Mouse (Mus musculus) testis, adult 2 months (tissue): ENCODE data around the gene Rnf5. TPM values are rescaled to one million over a fixed set of nuclear protein-coding genes. Genes with fewer than 3 reads are reported as not detected.

Experiments
- H3K27ac ChIP-seq: fragments of 200-500 bp; 2 replicates; pipeline ENCODE4 v1.5.1; 2012; ENCODE audit warnings: low read depth, low read length; ENCODE audit not compliant: control insufficient read depth, insufficient read depth
- H3K27me3 ChIP-seq: fragments of 200-500 bp; 2 replicates; pipeline ENCODE4 v1.6.1; 2012; ENCODE audit warnings: mild to moderate bottlenecking, low read length, moderate library complexity; ENCODE audit not compliant: control insufficient read depth, insufficient read depth
- H3K36me3 ChIP-seq: fragments of 200-500 bp; 2 replicates; pipeline ENCODE4 v1.6.1; 2012; ENCODE audit warnings: mild to moderate bottlenecking, low read length; ENCODE audit not compliant: control insufficient read depth, insufficient read depth
- H3K4me1 ChIP-seq: fragments of 200-500 bp; 2 replicates; pipeline ENCODE4 v1.6.1; 2012; ENCODE audit warnings: low read length; ENCODE audit not compliant: control insufficient read depth, insufficient read depth
- H3K4me3 ChIP-seq: fragments of 200-500 bp; 2 replicates; pipeline ENCODE4 v1.5.1; 2012; ENCODE audit warnings: low read depth, mild to moderate bottlenecking, low read length, moderate library complexity, mixed read lengths; ENCODE audit not compliant: control insufficient read depth
- CTCF ChIP-seq: fragments of 200-500 bp; IDR thresholded peaks from 2 replicates; pipeline ENCODE4 v1.5.1; 2012; ENCODE audit warnings: low read depth, mild to moderate bottlenecking, inconsistent platforms, low read length, moderate library complexity; ENCODE audit not compliant: control insufficient read depth, insufficient read depth, insufficient replicate concordance
- POLR2A ChIP-seq: fragments of 200-500 bp; IDR thresholded peaks from 2 replicates; pipeline ENCODE4 v1.6.1; 2012; ENCODE audit warnings: low read depth, mild to moderate bottlenecking, inconsistent platforms, low read length, moderate library complexity; ENCODE audit not compliant: control insufficient read depth
- polyA plus RNA-seq: library from polyadenylated mRNA; depleted of rRNA; stranded (reverse); fragments of >200 nt; gene quantifications from 2 replicates; pipeline ENCODE4 v1.2.3, GENCODE M21; 2012

The Rnf5 gene
- polyA plus RNA-seq, 1 experiment = 63.4 TPM

GRCm38 (mm10) chr17:34631647-34632046 is 28.2 kb upstream of the Rnf5 start:
- no peak for TF ChIP-seq POLR2A
- TF ChIP-seq CTCF = no peak
- H3K4me3 ChIP-seq = peak overlapping the region; percentile 79
- no peaks in the 10 kb centered on the region for H3K36me3 ChIP-seq
- H3K4me1 ChIP-seq = peaks cover 39% of the 10 kb centered on the region
- peaks cover 5% of the 10 kb centered on the region; the same call in 1 of the 2 replicates for H3K27me3 ChIP-seq
- no peak overlapping the region for H3K27ac ChIP-seq

- Histone ChIP-seq H3K27ac (no peak overlapping the region), H3K36me3 (no peaks in the 10 kb centered on the region), H3K4me1 (peaks cover 47% of the 10 kb centered on the region), H3K4me3 (peak overlapping the region; percentile 79), H3K27me3 (peaks cover 5% of the 10 kb centered on the region; the same call in 1 of the 2 replicates)
- TF ChIP-seq CTCF = no peak
- TF ChIP-seq POLR2A = no peak
Observed at GRCm38 (mm10) chr17:34630761-34631301, 27.3 kb upstream of the Rnf5 start.

GRCm38 (mm10) chr17:34629796-34630603 is 26.5 kb upstream of the Rnf5 start:
- Histone ChIP-seq H3K36me3 (no peaks in the 10 kb centered on the region), H3K4me1 (peaks cover 51% of the 10 kb centered on the region), H3K4me3 (peak overlapping the region; percentile 50), H3K27ac (no peak overlapping the region), H3K27me3 (peaks cover 5% of the 10 kb centered on the region; the same call in 1 of the 2 replicates)
- TF ChIP-seq CTCF (no peak), POLR2A (no peak)

- Histone ChIP-seq H3K4me3 (peak within 1 kb of the TSS; percentile 94), H3K27me3 (peaks cover 5% of the 10 kb centered on the region; the same call in 1 of the 2 replicates), H3K4me1 (peaks cover 51% of the 10 kb centered on the region), H3K36me3 (no peaks in the 10 kb centered on the region), H3K27ac (peak within 1 kb of the TSS; percentile 92; the same call in 1 of the 2 replicates)
- TF ChIP-seq CTCF (no peak), POLR2A (no peak)
Observed at GRCm38 (mm10) chr17:34629221-34629751, 25.8 kb upstream of the Rnf5 start, which contains the start of gene Prrt1. Prrt1 (plus strand) TSS chr17:34629533.

GRCm38 (mm10) chr17:34628644-34628967 is 25.1 kb upstream of the Rnf5 start:
- TF ChIP-seq POLR2A = no peak
- TF ChIP-seq CTCF = no peak

GRCm38 (mm10) chr17:34627943-34628643 is 24.6 kb upstream of the Rnf5 start, which contains the start of gene Ppt2:
Ppt2 (minus strand) TSS chr17:34628510.
- TF ChIP-seq CTCF = no peak
- TF ChIP-seq POLR2A = no peak
- Histone ChIP-seq H3K27ac (peak within 1 kb of the TSS; percentile 92), H3K4me1 (peaks cover 51% of the 10 kb centered on the region), H3K27me3 (peaks cover 5% of the 10 kb centered on the region; the same call in 1 of the 2 replicates), H3K4me3 (peak within 1 kb of the TSS; percentile 94), H3K36me3 (no peaks in the 10 kb centered on the region)

More at GRCm38 (mm10) chr17:34628644-34628967, 25.1 kb upstream of the Rnf5 start:
- Histone ChIP-seq H3K27me3 (peaks cover 5% of the 10 kb centered on the region; the same call in 1 of the 2 replicates), H3K4me1 (peaks cover 51% of the 10 kb centered on the region), H3K4me3 (no peak overlapping the region), H3K36me3 (no peaks in the 10 kb centered on the region), H3K27ac (no peak overlapping the region)

GRCm38 (mm10) chr17:34627093-34627942 is 23.8 kb upstream of the Rnf5 start:
- Histone ChIP-seq H3K4me1 (peaks cover 48% of the 10 kb centered on the region), H3K4me3 (peak overlapping the region; percentile 94), H3K36me3 (no peaks in the 10 kb centered on the region), H3K27ac (peak overlapping the region; percentile 92), H3K27me3 (peaks cover 5% of the 10 kb centered on the region; the same call in 1 of the 2 replicates)
- no peak for TF ChIP-seq CTCF
- TF ChIP-seq POLR2A = peak; percentile 48; the same call in 1 of the 2 replicates
